Mouse (Mus musculus) G1E (cell line): ENCODE results near the gene Kcna7.

Experiments
- CTCF ChIP-seq: IDR thresholded peaks from 2 replicates; pipeline ENCODE4 v1.5.1; 2012; ENCODE audit warnings: low read depth, low read length, inconsistent platforms, mixed read lengths
- GATA1 ChIP-seq: IDR thresholded peaks from 2 replicates; pipeline ENCODE4 v1.6.1; 2012; ENCODE audit warnings: borderline replicate concordance, low read length, inconsistent platforms, mixed read lengths
- GATA2 ChIP-seq: IDR thresholded peaks from 2 replicates; pipeline ENCODE4 v1.6.1; 2012; ENCODE audit warnings: low read depth, low read length, inconsistent platforms, borderline replicate concordance
- POLR2AphosphoS5 ChIP-seq: IDR thresholded peaks from 2 replicates; pipeline ENCODE4 v1.6.1; 2012; ENCODE audit warnings: low read depth, low read length, inconsistent platforms; ENCODE audit not compliant: insufficient replicate concordance
- TAL1 ChIP-seq: conservative IDR thresholded peaks from 2 replicates; pipeline ENCODE4 v1.6.1; 2012; ENCODE audit warnings: low read depth, low read length, inconsistent platforms, mixed read lengths

GRCm38 (mm10) chr7:45407836-45408235 lies 2.4 kb downstream of the Kcna7 start:
- TF ChIP-seq CTCF, result no peak
- no peak for TF ChIP-seq GATA1
- TF ChIP-seq GATA2, result no peak
- no peak for TF ChIP-seq TAL1
- no peak for TF ChIP-seq POLR2AphosphoS5
